Mouse (Mus musculus) left cerebral cortex, postnatal 4 days (tissue): ENCODE measurements at regions not wholly inside any gene's neighbourhood (a gene's known extent, or its start where the extent isn't known, plus 50 kb on each side); places are given as distances from the start of the nearest gene placed in this dataset.
"Not testable (repeated sequence)": the region's sequence is repeated elsewhere in the genome, so short reads cannot be mapped to it uniquely, and the experiment has no call there.

Experiments used
- DNase-seq: peaks from one replicate; pipeline ENCODE4 v3.0.0-alpha.2; 2022
- intact Hi-C: fragments of 180-260 bp; cut with DNase I; formaldehyde crosslinking; loops from one replicate; pipeline ENCODE4 v1.15.1; 2025

DNA sequence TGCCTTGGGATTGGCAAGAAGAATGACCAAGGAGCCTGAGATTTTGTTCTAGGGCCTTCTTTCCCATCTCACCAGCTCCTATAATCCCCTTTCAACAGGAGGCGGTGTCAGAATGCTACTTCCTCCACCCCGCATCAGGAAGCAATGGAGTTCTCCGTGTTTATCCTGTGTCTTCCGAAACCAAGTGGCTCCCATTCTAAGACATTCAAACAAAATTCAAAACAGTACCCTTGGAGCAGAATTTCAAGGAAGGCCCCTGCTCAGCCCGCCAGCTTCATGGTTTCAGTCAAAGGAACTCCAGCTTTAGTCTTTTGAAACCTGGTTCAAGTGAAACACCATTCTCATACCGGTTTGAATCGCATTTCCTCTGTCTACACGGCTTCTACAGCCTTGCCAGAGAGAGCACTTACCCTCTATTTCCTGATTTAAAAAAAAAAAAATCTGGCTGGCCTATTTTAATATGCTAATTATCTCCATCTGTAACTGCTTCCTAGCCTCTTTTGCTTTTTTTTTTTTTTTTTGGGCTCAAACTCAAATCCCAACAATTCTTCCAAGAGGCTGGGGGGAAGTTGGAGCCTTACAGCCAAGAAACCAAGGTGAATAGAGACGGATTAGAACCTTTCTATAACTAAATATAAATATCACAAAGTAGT lies 167.7 kb upstream of the Fam3c start:
- intact Hi-C loops = no loop called here
- no peak for DNase-seq

DNA sequence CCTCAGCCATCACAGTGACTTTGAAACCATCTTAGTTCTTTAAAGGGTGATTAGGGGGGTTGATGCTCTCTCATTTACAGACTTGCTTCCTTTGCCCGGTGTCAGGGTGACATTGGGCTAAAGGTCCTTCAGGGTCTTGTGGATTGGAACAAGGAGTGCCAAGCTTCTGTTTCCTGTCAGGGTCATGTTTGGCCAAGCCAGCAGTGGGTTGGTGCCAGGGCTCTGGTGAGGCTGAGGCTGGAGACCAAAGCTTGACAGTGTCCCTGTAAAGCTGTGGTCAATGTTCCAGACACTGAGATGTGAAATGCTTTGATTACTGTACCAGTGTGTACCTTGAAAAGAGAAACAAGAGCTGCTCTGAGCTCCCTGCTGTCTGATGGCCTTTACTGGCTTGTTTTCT lies 150.8 kb upstream of the Fam3c start:
- DNase-seq = no peak
- intact Hi-C loops = loop anchor here (10.0 kb wide), 1 partner anchor 478 kb away; no protein-coding TSS in a partner anchor

- intact Hi-C loops = no loop called here
- DNase-seq = no peak
Observed at GRCm38 (mm10) chr6:22497306-22497705, 141.3 kb upstream of the Fam3c start.

GRCm38 (mm10) chr6:22496471-22496870 lies 140.4 kb upstream of the Fam3c start:
- intact Hi-C loops = no loop called here
- DNase-seq = no peak

DNA sequence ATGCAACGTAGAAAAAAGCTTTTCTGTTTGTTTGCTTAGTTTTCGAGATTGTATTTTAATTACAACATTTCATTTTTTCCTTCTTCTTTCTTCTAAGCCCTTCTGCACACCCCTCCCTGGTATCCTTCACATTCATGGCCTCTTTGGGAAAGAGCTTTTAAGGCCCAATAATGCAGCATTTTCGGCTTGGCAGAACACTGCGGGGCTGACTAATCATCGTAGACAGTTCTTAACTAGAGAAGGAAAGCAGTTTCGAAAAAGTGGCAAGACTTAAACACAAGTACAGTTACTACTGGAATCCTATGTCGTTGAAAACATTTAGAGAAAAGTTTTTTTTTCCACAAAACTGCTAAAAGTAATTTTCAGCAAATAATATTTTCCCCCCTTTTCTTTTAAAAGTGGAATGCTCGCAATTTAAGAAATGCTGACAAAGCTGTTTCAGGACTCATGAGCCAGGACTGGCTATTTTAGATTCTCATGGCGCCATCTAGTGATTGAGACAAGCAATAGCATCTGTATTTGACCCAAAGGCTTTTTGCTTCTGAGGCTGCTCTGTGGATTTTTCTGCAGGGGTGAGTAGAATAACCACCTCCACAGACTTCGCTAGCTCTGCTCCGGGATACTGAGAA lies 137.7 kb upstream of the Fam3c start:
- no peak for DNase-seq
- intact Hi-C loops = loop anchor here (1.0 to 5.0 kb wide), 2 partner anchors 168 to 371 kb away; no protein-coding TSS in a partner anchor

DNA sequence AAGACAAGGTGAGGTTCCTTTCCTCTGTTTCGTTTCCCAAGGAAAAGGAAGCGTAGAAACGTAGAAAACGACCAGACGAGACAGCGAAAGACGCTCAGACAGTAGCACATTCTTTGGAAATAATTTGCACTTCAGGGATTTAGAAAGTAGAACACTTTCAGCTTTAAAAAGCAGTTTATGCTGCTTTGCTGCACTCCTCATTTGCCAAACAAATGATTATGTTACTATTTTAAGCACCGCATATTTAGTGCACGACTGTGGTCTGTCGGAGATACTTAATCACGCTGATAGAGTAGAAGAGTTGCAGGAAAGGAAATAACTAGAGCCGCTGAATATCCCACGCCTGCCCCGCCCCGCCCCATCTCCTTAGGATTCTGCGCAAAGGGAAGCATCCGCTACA lies 136.9 kb upstream of the Fam3c start:
- intact Hi-C loops = loop anchor here (5.0 kb wide), 1 partner anchor 371 kb away; no protein-coding TSS in a partner anchor
- no peak for DNase-seq

DNA sequence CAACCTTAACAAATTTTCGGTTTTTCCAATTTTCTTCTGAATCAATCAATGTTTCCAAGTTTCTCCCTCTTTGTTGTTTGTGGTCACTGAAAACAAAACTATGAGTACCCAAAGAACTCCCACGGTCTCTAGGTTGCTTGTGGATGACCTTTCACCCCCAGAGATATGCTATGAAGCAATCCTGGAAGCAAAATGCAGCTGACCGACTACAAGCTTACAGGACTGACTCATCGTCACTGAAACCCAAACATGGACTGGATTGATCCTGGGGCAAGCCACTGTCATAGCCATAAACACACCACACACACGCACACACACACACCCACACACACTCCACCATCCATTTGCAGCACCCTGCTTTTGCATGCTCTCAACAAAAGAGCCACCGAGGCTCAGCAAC lies 134.7 kb upstream of the Fam3c start:
- intact Hi-C loops = loop anchor here (5.0 kb wide), 1 partner anchor 368 kb away; no protein-coding TSS in a partner anchor
- no peak for DNase-seq

- intact Hi-C loops = no loop called here
- no peak for DNase-seq
Observed at GRCm38 (mm10) chr6:22487467-22487866, 131.4 kb upstream of the Fam3c start.

DNA sequence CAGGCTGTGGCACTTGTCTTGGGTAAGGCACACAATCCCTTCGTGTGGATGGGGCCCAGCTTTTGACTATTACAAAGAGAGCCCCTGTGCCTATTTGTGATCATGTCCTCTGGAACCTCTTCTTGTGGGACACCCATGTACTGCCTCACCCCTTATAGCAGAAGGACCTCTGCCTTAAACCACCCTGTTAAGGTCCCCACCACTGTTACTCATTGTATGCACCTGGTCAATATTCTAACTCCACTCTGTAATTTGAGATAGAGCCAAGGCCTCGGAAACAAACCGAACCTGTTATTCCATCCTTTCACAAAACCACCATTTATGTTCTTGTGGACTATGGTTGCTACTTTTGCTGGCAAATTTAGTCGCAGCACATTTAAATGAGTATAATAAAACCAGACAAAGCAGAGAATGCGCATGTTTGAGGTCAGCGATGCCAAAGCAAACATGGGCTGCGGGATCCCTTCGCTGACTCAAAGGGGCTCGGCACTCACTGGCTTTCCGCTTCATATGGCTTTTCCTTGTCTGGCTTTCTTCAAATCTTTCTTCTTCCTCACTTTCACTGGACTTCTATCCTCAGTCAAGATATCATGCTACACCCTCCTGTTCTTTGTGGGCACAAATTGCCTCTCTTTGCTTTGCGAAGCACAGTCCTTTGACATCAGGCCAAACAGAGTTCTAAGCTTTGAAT lies 129.9 kb upstream of the Fam3c start:
- DNase-seq = no peak
- intact Hi-C loops = no loop called here

GRCm38 (mm10) chr6:22482257-22482656 lies 126.2 kb upstream of the Fam3c start:
- DNase-seq, intact Hi-C loops: not testable (repeated sequence)

- DNase-seq = no peak
- intact Hi-C loops = no loop called here
Observed at GRCm38 (mm10) chr6:22474604-22475003, 118.6 kb upstream of the Fam3c start.

DNA sequence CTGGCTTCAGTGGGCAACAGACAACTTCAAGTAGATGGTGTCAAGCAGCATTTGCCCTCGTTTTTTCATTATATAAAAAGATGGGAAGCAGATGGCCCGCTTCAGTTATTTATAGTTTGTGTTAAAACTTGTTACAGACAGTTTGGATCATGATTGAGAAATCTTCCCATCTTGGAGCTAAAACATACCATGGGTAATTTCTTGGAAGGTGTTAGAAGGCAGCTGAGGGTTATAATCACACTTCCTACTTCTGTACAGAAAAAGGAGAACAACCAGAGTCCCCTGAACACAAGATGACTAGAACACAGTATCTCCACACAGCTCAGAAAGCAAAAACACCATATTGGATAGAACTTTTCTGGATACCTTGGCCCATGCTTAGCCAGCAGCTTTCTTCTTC lies 118.0 kb upstream of the Fam3c start:
- DNase-seq = no peak
- intact Hi-C loops = no loop called here

- intact Hi-C loops, DNase-seq: not testable (repeated sequence)
Observed at GRCm38 (mm10) chr6:22472400-22472799, 116.4 kb upstream of the Fam3c start.

- intact Hi-C loops = no loop called here
Observed at GRCm38 (mm10) chr6:22467334-22467993, 111.4 kb upstream of the Fam3c start.

DNA sequence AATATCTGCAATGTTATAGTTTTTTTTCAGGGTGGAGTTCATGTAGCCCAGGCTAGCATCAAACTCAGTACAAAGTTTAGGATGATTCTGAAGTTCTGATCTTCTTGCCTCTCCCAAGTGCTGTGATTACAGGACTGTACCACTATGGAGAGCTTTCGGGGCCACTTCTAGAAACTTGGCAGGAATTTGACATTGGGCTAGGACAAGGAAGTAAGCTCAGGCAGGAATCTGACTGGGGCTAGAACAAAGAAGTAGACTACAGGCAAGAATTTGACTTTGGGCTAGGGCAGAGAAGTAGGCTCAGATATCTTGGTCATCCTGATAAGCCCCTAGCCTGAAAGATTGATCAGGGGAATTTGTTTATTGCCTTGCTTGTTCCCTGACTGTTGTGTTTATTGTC lies 109.9 kb upstream of the Fam3c start:
- intact Hi-C loops = no loop called here
- DNase-seq = no peak

More at GRCm38 (mm10) chr6:22467334-22467993, 111.4 kb upstream of the Fam3c start:
- no peak for DNase-seq

DNA sequence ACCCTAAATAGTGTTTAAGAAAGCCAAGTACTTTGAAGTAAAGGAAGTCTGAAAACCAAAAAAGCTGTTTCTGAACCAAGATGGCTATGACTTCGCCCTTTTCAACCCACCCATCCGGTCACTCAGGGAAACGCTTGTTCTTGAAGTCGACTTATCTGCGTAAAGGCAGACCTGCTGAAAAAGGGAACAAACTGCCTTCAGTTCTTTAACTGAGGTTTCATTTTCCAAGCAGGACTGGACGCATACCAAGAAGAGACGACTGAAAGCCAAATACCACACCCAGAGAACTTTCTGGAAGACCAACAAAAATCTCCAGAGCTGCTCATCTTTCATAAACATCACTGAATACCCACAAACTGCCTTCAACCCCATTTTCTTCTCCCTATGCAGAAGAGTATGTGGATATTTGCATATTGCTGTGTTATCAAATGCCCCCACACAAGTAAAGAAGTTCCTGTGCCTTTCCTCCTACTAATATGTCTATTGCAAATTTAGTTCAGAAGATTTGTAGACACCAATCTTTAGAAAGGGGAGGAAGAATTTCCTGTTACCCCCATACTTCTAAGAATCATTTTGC lies 103.5 kb upstream of the Fam3c start:
- DNase-seq = no peak
- intact Hi-C loops = no loop called here

GRCm38 (mm10) chr6:22452203-22452602 lies 96.2 kb upstream of the Fam3c start:
- intact Hi-C loops = no loop called here
- DNase-seq = no peak

DNA sequence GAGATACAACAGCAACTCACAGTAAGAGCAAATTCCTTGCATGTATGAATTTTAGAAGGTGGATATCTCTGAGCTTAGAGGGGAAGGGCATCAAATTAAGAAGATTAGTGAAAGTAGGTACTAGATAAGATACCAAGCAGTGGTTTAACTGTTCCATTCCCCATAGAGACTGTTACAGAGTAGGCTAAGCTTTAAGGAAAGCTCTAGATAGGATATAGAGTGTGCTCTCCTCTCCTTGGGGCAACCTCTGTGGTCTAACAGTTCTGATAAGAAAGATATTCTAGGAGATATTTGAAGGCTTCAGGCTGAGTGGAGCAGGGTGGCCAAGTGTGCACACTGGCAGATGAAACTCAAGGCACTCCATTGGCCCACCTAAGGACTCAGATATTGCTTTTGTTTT lies 94.5 kb upstream of the Fam3c start:
- DNase-seq = no peak
- intact Hi-C loops = no loop called here

- no peak for DNase-seq
- intact Hi-C loops = no loop called here
Observed at GRCm38 (mm10) chr6:22448906-22449305, 92.9 kb upstream of the Fam3c start.

- intact Hi-C loops = no loop called here
- no peak for DNase-seq
Observed at GRCm38 (mm10) chr6:22447636-22448035, 91.6 kb upstream of the Fam3c start.
